ENCODE assay signal across 9 mouse cellular contexts in genomic region chr8:117333619-117334018, GRCm38 (mm10).
A peak's percentile ranks its signal among the peaks of the same experiment; 100 is the strongest.
DNase-seq lines count a peak whose midpoint lies in the region; ATAC-seq and TF ChIP-seq lines count a peak whose summit lies in the region.
"Had no signal": no experiment of that assay in that cellular context is flagged by ENCODE, and none has a peak within 500 bp of the region (broad histone marks: within the 10 kb centered on the region; RNA-seq: fewer than 3 reads in every experiment).

No protein-coding gene starts in this region.

- 32% methylated on average over 6 of the region's 6 CpGs for WGBS in kidney, embryonic 14.5 days
- WGBS in midbrain, embryonic 14.5 days, result 56% methylated on average over 6 of the region's 6 CpGs

- no peaks in the 10 kb centered on the region for H3K36me3 ChIP-seq in kidney, embryonic 14.5 days (ENCODE audit: control insufficient read depth, insufficient read depth, low read length)
- no peaks in the 10 kb centered on the region for H3K36me3 ChIP-seq in midbrain, embryonic 14.5 days (ENCODE audit: control insufficient read depth, insufficient read depth, low read length)

- no peaks in the 10 kb centered on the region for H3K27me3 ChIP-seq in kidney, embryonic 14.5 days (ENCODE audit: control insufficient read depth, insufficient read depth, low read length)
- no peaks in the 10 kb centered on the region for H3K27me3 ChIP-seq in midbrain, embryonic 14.5 days (ENCODE audit: control insufficient read depth, insufficient read depth, low read length)

- ATAC-seq in kidney, embryonic 14.5 days (ENCODE audit: low FRiP score, low TSS enrichment), result peak; percentile 29; the same call in 1 of the 2 replicates
- ATAC-seq in midbrain, embryonic 14.5 days (ENCODE audit: low FRiP score, low TSS enrichment), result no peak

- peak overlapping the region; percentile 55; the same call in 1 of the 2 replicates for H3K27ac ChIP-seq in layer of hippocampus, adult 2 months
- H3K27ac ChIP-seq in kidney, embryonic 14.5 days (ENCODE audit: low read depth, low read length), result peak overlapping the region; percentile 70
- H3K27ac ChIP-seq in midbrain, embryonic 14.5 days (replicated peaks; ENCODE audit: low read depth, low read length), result 0 out of 2 replicates have a peak overlapping the region, but pooled peaks have one; percentile 0

- peaks cover 41% of the 10 kb centered on the region for H3K4me1 ChIP-seq in kidney, embryonic 14.5 days (ENCODE audit: control insufficient read depth, insufficient read depth, low read length)
- H3K4me1 ChIP-seq in midbrain, embryonic 14.5 days (ENCODE audit: control insufficient read depth, insufficient read depth, low read length), result peaks cover 25% of the 10 kb centered on the region

- TF ChIP-seq CTCF in layer of hippocampus, adult 2 months (conservative IDR thresholded peaks at IDR 0.05), result no peak

- H3K9me3 ChIP-seq in kidney, embryonic 14.5 days (ENCODE audit: control insufficient read depth, low read length), result no peaks in the 10 kb centered on the region
- H3K9me3 ChIP-seq in midbrain, embryonic 14.5 days (ENCODE audit: control insufficient read depth, low read length), result no peaks in the 10 kb centered on the region

- H3K4me3 ChIP-seq in layer of hippocampus, adult 2 months, result no peak overlapping the region
- H3K4me3 ChIP-seq in kidney, embryonic 14.5 days (ENCODE audit: low read length), result no peak overlapping the region
- no peak overlapping the region for H3K4me3 ChIP-seq in midbrain, embryonic 14.5 days (replicated peaks; ENCODE audit: low read depth, low read length)

- intact Hi-C loops in heart, postnatal 25 days (cut with DNase I), result no loop called here

- 0 out of 2 replicates have a peak overlapping the region, but pooled peaks have one; percentile 7 for H3K9ac ChIP-seq in kidney, embryonic 14.5 days (ENCODE audit: low read depth, low read length)
- H3K9ac ChIP-seq in midbrain, embryonic 14.5 days (replicated peaks; ENCODE audit: low read length), result no peak overlapping the region

- H3K4me2 ChIP-seq in kidney, embryonic 14.5 days (replicated peaks; ENCODE audit: low read depth, low read length), result no peak overlapping the region
- H3K4me2 ChIP-seq in midbrain, embryonic 14.5 days (ENCODE audit: low read length), result no peak overlapping the region

- no peak for DNase-seq in layer of hippocampus, adult 2 months (ENCODE audit: low spot score in 2 of 2)
- no peak for DNase-seq in layer of hippocampus, postnatal 25 days (ENCODE audit: extremely low spot score in 1 of 2, low spot score in 1 of 2)
- peak; percentile 88 for DNase-seq in adrenal gland, postnatal 14 days
- DNase-seq in midbrain, embryonic 14.5 days, result no peak
- DNase-seq in yolk sac, embryonic 10.5 days (ENCODE audit: low spot score), result no peak
- DNase-seq in heart, postnatal 25 days (ENCODE audit: low spot score), result no peak
- DNase-seq in gastrocnemius, adult 18-20 months (ENCODE audit: low spot score), result no peak
- DNase-seq: right cerebral cortex, postnatal 4 days had no signal

Comparison
In these comparisons a context has a peak if more than half of its experiments do, and no peak if none do; other contexts are left out.
1. H3K27ac ChIP-seq: peak in every context shown above with its lines; median percentile 70 in kidney, embryonic 14.5 days; 55 in layer of hippocampus, adult 2 months; 0 in midbrain, embryonic 14.5 days.